Mouse (Mus musculus) gastrocnemius, adult 8-10 months (tissue): ENCODE results near the gene Ccdc186. TPM values are rescaled to one million over a fixed set of nuclear protein-coding genes. Genes with fewer than 3 reads are reported as not detected.
A peak's percentile ranks its signal among the peaks of the same experiment; 100 is the strongest.

Experiments used
- DNase-seq, 2 experiments: peaks; one replicate each; pipeline ENCODE4 v3.0.0; 2022; ENCODE audit warnings: low spot score in 2 of 2
- total RNA-seq, 4 experiments: library from RNA; stranded (reverse); gene quantifications; 2 replicates each; pipeline ENCODE4 v1.2.4; 2022

Gene Ccdc186
- 10 to 100 TPM; 20.5 to 27.4 (median 24.4) TPM for total RNA-seq

GRCm38 (mm10) chr19:56821798-56822447 is at the start of gene Ccdc186:
Gene Ccdc186 (minus strand): TSS chr19:56822190.
- DNase-seq, result peak; percentile 89 to 94

GRCm38 (mm10) chr19:56867701-56868100 is 45.7 kb upstream of the Ccdc186 start:
- DNase-seq, result no peak

GRCm38 (mm10) chr19:56856455-56856854 is 34.5 kb upstream of the Ccdc186 start:
- no peak for DNase-seq

GRCm38 (mm10) chr19:56852590-56852989 is 30.6 kb upstream of the Ccdc186 start:
- DNase-seq, result no peak

- DNase-seq, result no peak
Measured at GRCm38 (mm10) chr19:56842974-56843373, 21.0 kb upstream of the Ccdc186 start.

GRCm38 (mm10) chr19:56838942-56839706 is 17.1 kb upstream of the Ccdc186 start:
- no peak for DNase-seq

- no peak for DNase-seq
Measured at GRCm38 (mm10) chr19:56835340-56835739, 13.3 kb upstream of the Ccdc186 start.

- DNase-seq, result no peak
Measured at GRCm38 (mm10) chr19:56830163-56830562, 8.2 kb upstream of the Ccdc186 start.

- DNase-seq, result no peak
Measured at GRCm38 (mm10) chr19:56829267-56829666, 7.3 kb upstream of the Ccdc186 start.

GRCm38 (mm10) chr19:56828305-56828704 is 6.3 kb upstream of the Ccdc186 start:
- DNase-seq, result no peak

GRCm38 (mm10) chr19:56826047-56826631 is 4.1 kb upstream of the Ccdc186 start, which contains the start of gene Tdrd1:
Gene Tdrd1 (plus strand): TSS chr19:56826209.
- no peak for DNase-seq

GRCm38 (mm10) chr19:56822448-56822836 is 452 bp upstream of the Ccdc186 start:
- DNase-seq, result no peak

GRCm38 (mm10) chr19:56821040-56821797 is 771 bp downstream of the Ccdc186 start:
- no peak for DNase-seq

- no peak for DNase-seq
Measured at GRCm38 (mm10) chr19:56817851-56818526, 4.0 kb downstream of the Ccdc186 start.

GRCm38 (mm10) chr19:56813360-56813759 is 8.6 kb downstream of the Ccdc186 start:
- no peak for DNase-seq

- peak in 1 of 2 experiments; percentile 21 for DNase-seq
Measured at GRCm38 (mm10) chr19:56811590-56811989, 10.4 kb downstream of the Ccdc186 start.

- DNase-seq, result no peak
Measured at GRCm38 (mm10) chr19:56810641-56811146, 11.3 kb downstream of the Ccdc186 start.

- no peak for DNase-seq
Measured at GRCm38 (mm10) chr19:56808771-56809170, 13.2 kb downstream of the Ccdc186 start.

GRCm38 (mm10) chr19:56807122-56807521 is 14.9 kb downstream of the Ccdc186 start:
- no peak for DNase-seq

GRCm38 (mm10) chr19:56805366-56805765 is 16.6 kb downstream of the Ccdc186 start:
- no peak for DNase-seq

- DNase-seq, result no peak
Measured at GRCm38 (mm10) chr19:56802352-56802746, 19.6 kb downstream of the Ccdc186 start.
